Mouse (Mus musculus) CH12.LX (cell line): ENCODE data around the gene Rgs19. TPM values are rescaled to one million over a fixed set of nuclear protein-coding genes. Genes with fewer than 3 reads are reported as not detected.
A peak's percentile ranks its signal among the peaks of the same experiment; 100 is the strongest.

Experiments used
- DNase-seq: peaks from one replicate; pipeline ENCODE4 v3.0.0-alpha.2; 2013; ENCODE audit errors: extremely low read depth
- H3K27ac ChIP-seq: 2 replicates; pipeline ENCODE4 v1.5.1; 2012; ENCODE audit warnings: low read depth, mild to moderate bottlenecking, control low read depth, moderate library complexity; ENCODE audit not compliant: insufficient read depth
- H3K27me3 ChIP-seq: replicated peaks from 2 replicates; pipeline ENCODE3; 2012; ENCODE audit warnings: inconsistent platforms
- H3K36me3 ChIP-seq, 2 experiments: replicated peaks in 1 of 2; 2 replicates each; pipeline versions ENCODE3 to v1.6.1; 2012; ENCODE audit warnings: inconsistent platforms in 1 of 2, low read length in 1 of 2, mild to moderate bottlenecking in 1 of 2, mixed read lengths in 1 of 2, moderate library complexity in 1 of 2; ENCODE audit not compliant: control insufficient read depth in 1 of 2, insufficient read depth in 1 of 2
- H3K4me1 ChIP-seq, 2 experiments: 2 replicates each; pipeline ENCODE4 v1.6.1; 2012; ENCODE audit warnings: inconsistent platforms in 1 of 2, moderate library complexity in 1 of 2; ENCODE audit not compliant: insufficient read depth in 2 of 2, control insufficient read depth in 1 of 2
- H3K4me2 ChIP-seq: 2 replicates; pipeline ENCODE4 v1.6.1; 2012; ENCODE audit warnings: low read depth, mild to moderate bottlenecking, control low read depth; ENCODE audit not compliant: poor library complexity, insufficient read depth, severe bottlenecking
- H3K4me3 ChIP-seq, 3 experiments: fragments of 150-350 bp in 1 of 3; sonication (generic) in 1 of 3; replicated peaks in 1 of 3; 2 replicates each; pipeline versions ENCODE3 to v1.5.1; 2011 to 2012; ENCODE audit warnings: low read depth in 2 of 3, low read length in 2 of 3, mild to moderate bottlenecking in 2 of 3, moderate library complexity in 2 of 3, control low read depth in 1 of 3, improper control_type of control experiment in 1 of 3, inconsistent platforms in 1 of 3, mixed read lengths in 1 of 3; ENCODE audit not compliant: poor library complexity in 1 of 3
- H3K79me2 ChIP-seq: replicated peaks from 2 replicates; pipeline ENCODE4 v1.6.1; 2012; ENCODE audit warnings: mild to moderate bottlenecking, moderate library complexity; ENCODE audit not compliant: control insufficient read depth, poor library complexity, insufficient read depth, severe bottlenecking; ENCODE audit errors: extremely low read depth
- H3K9ac ChIP-seq: 2 replicates; pipeline ENCODE4 v1.6.1; 2012; ENCODE audit warnings: low read depth, mild to moderate bottlenecking, control low read depth, moderate library complexity; ENCODE audit not compliant: insufficient read depth
- H3K9me3 ChIP-seq: replicated peaks from 2 replicates; pipeline ENCODE3; 2012; ENCODE audit warnings: low read length, inconsistent platforms, mixed read lengths
- BHLHE40 ChIP-seq: IDR thresholded peaks from 2 replicates; pipeline ENCODE4 v1.6.1; 2011; ENCODE audit warnings: mild to moderate bottlenecking, low read depth, low read length, improper control_type of control experiment
- CHD2 ChIP-seq: IDR thresholded peaks from 2 replicates; pipeline ENCODE4 v1.6.1; 2011; ENCODE audit warnings: low read length, improper control_type of control experiment
- E2F4 ChIP-seq: IDR thresholded peaks from 2 replicates; pipeline ENCODE4 v1.6.1; 2011; ENCODE audit warnings: low read depth, low read length, improper control_type of control experiment; ENCODE audit not compliant: insufficient replicate concordance
- ELF1 ChIP-seq: IDR thresholded peaks from 2 replicates; pipeline ENCODE4 v1.6.1; 2014; ENCODE audit warnings: low read depth, mild to moderate bottlenecking, inconsistent platforms, low read length, improper control_type of control experiment
- GABPA ChIP-seq: IDR thresholded peaks from 2 replicates; pipeline ENCODE4 v1.6.1; 2012; ENCODE audit warnings: low read depth, low read length, improper control_type of control experiment, inconsistent platforms; ENCODE audit not compliant: insufficient replicate concordance
- HCFC1 ChIP-seq: IDR thresholded peaks from 2 replicates; pipeline ENCODE4 v1.6.1; 2012; ENCODE audit warnings: low read depth, mild to moderate bottlenecking, inconsistent platforms, low read length, improper control_type of control experiment
- IRF4 ChIP-seq: IDR thresholded peaks from 2 replicates; pipeline ENCODE4 v1.6.1; 2014; ENCODE audit warnings: low read depth, mild to moderate bottlenecking, inconsistent platforms, low read length, improper control_type of control experiment
- JUN ChIP-seq: IDR thresholded peaks from 2 replicates; pipeline ENCODE4 v1.6.1; 2011; ENCODE audit warnings: low read depth, mild to moderate bottlenecking, low read length, improper control_type of control experiment, moderate library complexity; ENCODE audit not compliant: insufficient read depth
- JUND ChIP-seq: conservative IDR thresholded peaks from 2 replicates; pipeline ENCODE4 v1.6.1; 2011; ENCODE audit warnings: low read depth, low read length, improper control_type of control experiment
- KAT2A ChIP-seq: IDR thresholded peaks from 2 replicates; pipeline ENCODE4 v1.6.1; 2012; ENCODE audit warnings: low read length, improper control_type of control experiment, inconsistent platforms; ENCODE audit not compliant: insufficient replicate concordance
- MAX ChIP-seq: IDR thresholded peaks from 2 replicates; pipeline ENCODE4 v1.6.1; 2011; ENCODE audit warnings: low read length, improper control_type of control experiment
- MAZ ChIP-seq: IDR thresholded peaks from 2 replicates; pipeline ENCODE4 v1.6.1; 2012; ENCODE audit warnings: low read depth, mild to moderate bottlenecking, inconsistent platforms, low read length, improper control_type of control experiment, moderate library complexity
- MEF2A ChIP-seq: IDR thresholded peaks from 2 replicates; pipeline ENCODE4 v1.6.1; 2014; ENCODE audit warnings: low read depth, mild to moderate bottlenecking, inconsistent platforms, low read length, improper control_type of control experiment, borderline replicate concordance
- MYC ChIP-seq: IDR thresholded peaks from 2 replicates; pipeline ENCODE4 v1.6.1; 2011; ENCODE audit warnings: low read depth, mild to moderate bottlenecking, improper control_type of control experiment, low read length
- NRF1 ChIP-seq: IDR thresholded peaks from 2 replicates; pipeline ENCODE4 v1.6.1; 2014; ENCODE audit warnings: low read depth, mild to moderate bottlenecking, inconsistent platforms, low read length, improper control_type of control experiment, moderate library complexity
- PAX5 ChIP-seq: IDR thresholded peaks from 2 replicates; pipeline ENCODE4 v1.6.1; 2012; ENCODE audit warnings: low read length, inconsistent platforms, mixed read lengths
- POLR2A ChIP-seq: IDR thresholded peaks from 2 replicates; pipeline ENCODE4 v1.6.1; 2011; ENCODE audit warnings: low read depth, mild to moderate bottlenecking, improper control_type of control experiment, low read length
- RAD21 ChIP-seq: IDR thresholded peaks from 2 replicates; pipeline ENCODE4 v1.6.1; 2011; ENCODE audit warnings: low read depth, mild to moderate bottlenecking, low read length, improper control_type of control experiment, moderate library complexity
- RCOR1 ChIP-seq: conservative IDR thresholded peaks from 2 replicates; pipeline ENCODE4 v1.6.1; 2012; ENCODE audit warnings: low read depth, mild to moderate bottlenecking, inconsistent platforms, low read length, improper control_type of control experiment
- SIN3A ChIP-seq: IDR thresholded peaks from 2 replicates; pipeline ENCODE4 v1.6.1; 2012; ENCODE audit warnings: low read length, improper control_type of control experiment, inconsistent platforms
- TBP ChIP-seq: conservative IDR thresholded peaks from 2 replicates; pipeline ENCODE4 v1.6.1; 2011; ENCODE audit warnings: low read depth, low read length, improper control_type of control experiment
- TCF12 ChIP-seq: IDR thresholded peaks from 2 replicates; pipeline ENCODE4 v1.6.1; 2014; ENCODE audit warnings: low read depth, mild to moderate bottlenecking, inconsistent platforms, low read length, improper control_type of control experiment
- USF1 ChIP-seq: IDR thresholded peaks from 2 replicates; pipeline ENCODE4 v1.6.1; 2014; ENCODE audit warnings: low read depth, mild to moderate bottlenecking, inconsistent platforms, low read length, improper control_type of control experiment
- USF2 ChIP-seq: conservative IDR thresholded peaks from 2 replicates; pipeline ENCODE4 v1.6.1; 2011; ENCODE audit warnings: low read depth, low read length, improper control_type of control experiment
- ZC3H11A ChIP-seq: IDR thresholded peaks from 2 replicates; pipeline ENCODE4 v1.6.1; 2012; ENCODE audit warnings: low read depth, mild to moderate bottlenecking, inconsistent platforms, low read length, improper control_type of control experiment
- ZKSCAN1 ChIP-seq: IDR thresholded peaks from 2 replicates; pipeline ENCODE4 v1.6.1; 2012; ENCODE audit warnings: low read depth, inconsistent platforms, low read length, improper control_type of control experiment, borderline replicate concordance
- ZMIZ1 ChIP-seq: IDR thresholded peaks from 2 replicates; pipeline ENCODE4 v1.6.1; 2012; ENCODE audit warnings: low read depth, mild to moderate bottlenecking, inconsistent platforms, low read length, improper control_type of control experiment
- dilution Hi-C: fragments of 300-500 bp; cut with MboI; formaldehyde crosslinking; loops from 2 replicates; pipeline ENCODE4 v1.14.3; 2020; ENCODE audit warnings: low sequenced_read_pairs; ENCODE audit not compliant: extremely low pct_unique_long_range_greater_than_20kb, extremely low pct_ligation_motif_present
- in situ Hi-C: fragments of 300-500 bp; cut with MboI; formaldehyde crosslinking; loops from 3 replicates; pipeline ENCODE4 v1.14.3; 2019; ENCODE audit warnings: low sequenced_read_pairs, low pct_ligation_motif_present, low pct_unique_long_range_greater_than_20kb, mixed read lengths
- polyA plus RNA-seq: library from polyadenylated mRNA; unstranded; fragments of >175 nt; gene quantifications from 2 replicates; pipeline ENCODE4 v1.2.1, GENCODE M21; 2012; ENCODE audit warnings: low read depth; ENCODE audit not compliant: insufficient read length
- total RNA-seq, 2 experiments: library from RNA; depleted of rRNA; stranded (reverse); fragments of 300-350 nt in 1 of 2; fragments of >200 nt in 1 of 2; gene quantifications; 2 replicates each; pipeline ENCODE4 v1.2.3; 2012 to 2014

The Rgs19 gene
- total and polyA plus RNA-seq, 3 experiments, result 50.2 to 159 (median 67.0) TPM

- 0 out of 2 replicates have a peak overlapping the region, but pooled peaks have one; percentile 64 for H3K4me2 ChIP-seq
- H3K27me3 ChIP-seq, result no peaks in the 10 kb centered on the region
- H3K9me3 ChIP-seq, result no peaks in the 10 kb centered on the region
- peaks cover 8 to 23% of the 10 kb centered on the region in 2 experiments for H3K36me3 ChIP-seq
- H3K27ac ChIP-seq, result no peak overlapping the region
- H3K9ac ChIP-seq, result peak overlapping the region; percentile 78; the same call in 1 of the 2 replicates
- dilution Hi-C loops, result no loop called here
- DNase-seq, result no peak
- in situ Hi-C loops, result loop anchor here (10.0 kb wide), 2 partner anchors 80 to 290 kb away; no protein-coding TSS in a partner anchor
- peaks cover 20% of the 10 kb centered on the region for H3K79me2 ChIP-seq
- TF ChIP-seq ELF1, result no peak
- TF ChIP-seq SIN3A, result no peak
- TF ChIP-seq ZMIZ1, result no peak
- TF ChIP-seq CHD2, result no peak
- TF ChIP-seq TBP, result no peak
- TF ChIP-seq USF2, result no peak
- TF ChIP-seq POLR2A, result no peak
- TF ChIP-seq MAZ, result no peak
- no peak for TF ChIP-seq KAT2A
- TF ChIP-seq USF1, result no peak
- no peak for TF ChIP-seq NRF1
- TF ChIP-seq HCFC1, result no peak
- no peak for TF ChIP-seq GABPA
- no peak for TF ChIP-seq RCOR1
- TF ChIP-seq RAD21, result no peak
- no peak for TF ChIP-seq MAX
- no peak for TF ChIP-seq JUND
- no peak for TF ChIP-seq MEF2A
- TF ChIP-seq IRF4, result no peak
- no peak for TF ChIP-seq BHLHE40
- H3K4me1 ChIP-seq, result peaks cover 21 to 52% of the 10 kb centered on the region in 2 experiments
- peak overlapping the region in 2 of 3 experiments; percentile 70 to 71 for H3K4me3 ChIP-seq
Observed at GRCm38 (mm10) chr2:181694581-181694980, 804 bp upstream of the Rgs19 start.

DNA sequence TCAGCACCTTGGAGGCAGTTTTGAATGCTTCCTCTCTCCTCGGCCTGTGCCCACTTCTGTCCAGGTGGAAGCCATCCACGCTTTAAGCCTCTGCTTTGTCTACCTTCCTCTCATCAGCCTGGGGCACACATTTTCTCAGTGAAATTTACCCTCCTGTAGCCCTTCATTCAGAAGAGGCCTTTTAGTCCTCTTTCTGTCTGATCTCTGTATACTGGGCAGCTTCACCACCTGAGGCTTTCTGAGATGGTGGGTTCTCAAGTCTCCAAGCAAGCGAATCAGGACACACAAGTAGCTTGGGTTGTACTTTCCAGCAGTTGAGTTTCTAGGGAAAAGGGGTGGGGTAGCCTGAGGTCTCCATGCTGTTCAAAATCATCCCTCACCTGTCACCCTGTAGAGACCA lies 1.5 kb downstream of the Rgs19 start:
- Histone ChIP-seq H3K9me3 (no peaks in the 10 kb centered on the region), H3K9ac (0 out of 2 replicates have a peak overlapping the region, but pooled peaks have one; percentile 78)

More for the DNA sequence above, 1.5 kb downstream of the Rgs19 start:
- Histone ChIP-seq H3K4me3 (peak overlapping the region; percentile 71 to 78 (median 72)), H3K27me3 (no peaks in the 10 kb centered on the region), H3K27ac (no peak overlapping the region), H3K4me2 (peak overlapping the region; percentile 90), H3K4me1 (peaks cover 28 to 59% of the 10 kb centered on the region in 2 experiments), H3K36me3 (peaks cover 28 to 44% of the 10 kb centered on the region in 2 experiments), H3K79me2 (peaks cover 20% of the 10 kb centered on the region)
- DNase-seq, result no peak
- no peak for TF ChIP-seq ZKSCAN1
- no peak for TF ChIP-seq PAX5
- TF ChIP-seq HCFC1, result no peak
- TF ChIP-seq JUND, result no peak
- no peak for TF ChIP-seq MAZ
- no peak for TF ChIP-seq USF2
- no peak for TF ChIP-seq IRF4
- no peak for TF ChIP-seq ZMIZ1
- TF ChIP-seq TCF12, result no peak
- TF ChIP-seq ZC3H11A, result no peak
- no peak for TF ChIP-seq USF1
- no peak for TF ChIP-seq E2F4
- no peak for TF ChIP-seq MYC
- no peak for TF ChIP-seq KAT2A
- TF ChIP-seq JUN, result no peak
- TF ChIP-seq SIN3A, result no peak
- no peak for TF ChIP-seq MEF2A
- in situ Hi-C loops, result loop anchor here (10.0 kb wide), 2 partner anchors 78 to 288 kb away; no protein-coding TSS in a partner anchor
- dilution Hi-C loops, result no loop called here
